Mouse (Mus musculus) megakaryocyte-erythroid progenitor cell, adult 5 weeks (primary cell): ENCODE data around the gene Spata13. TPM values are rescaled to one million over a fixed set of nuclear protein-coding genes. Genes with fewer than 3 reads are reported as not detected.

Experiments
- polyA plus RNA-seq: library from polyadenylated mRNA; stranded (reverse); fragments of >175 nt; gene quantifications from 2 replicates; pipeline ENCODE4 v1.2.3, GENCODE M21; 2012

Gene Spata13
- 11.4 and 13.1 TPM in 2 replicates for polyA plus RNA-seq

GRCm38 (mm10) chr14:60633961-60634864, at the start of gene Spata13:
Gene Spata13 (plus strand): TSS chr14:60634001.

GRCm38 (mm10) chr14:60767884-60768283, 134.1 kb downstream of the Spata13 start, which contains the start of gene C1qtnf9:
Gene C1qtnf9 (plus strand): TSS chr14:60768134.

GRCm38 (mm10) chr14:60784427-60785315, 150.9 kb downstream of the Spata13 start, which contains the start of gene Mipep:
Gene Mipep (plus strand): TSS chr14:60784573.

Other genes starting within 250 kb of the Spata13 start
- gene C1qtnf9, start 134.1 kb downstream of the Spata13 start, polyA plus RNA-seq: 0.06 TPM in 1 of 2 replicates, not detected in the other
- 11.8 and 14.5 TPM in 2 replicates for gene Mipep, start 150.6 kb downstream of the Spata13 start, polyA plus RNA-seq